Mouse (Mus musculus) splenic B cell, adult 2 months (primary cell): ENCODE results near the gene Meis1.

Source experiments
- DNase-seq: peaks from one replicate; pipeline ENCODE4 v3.0.0-alpha.2; 2011; ENCODE audit warnings: low read depth, low spot score
- H3K27me3 ChIP-seq: 2 replicates; pipeline ENCODE4 v1.6.1; 2012; ENCODE audit warnings: mild to moderate bottlenecking, low read length, moderate library complexity, mixed read lengths; ENCODE audit not compliant: control insufficient read depth, poor library complexity, insufficient read depth, severe bottlenecking
- H3K36me3 ChIP-seq: 2 replicates; pipeline ENCODE4 v1.6.1; 2012; ENCODE audit warnings: mild to moderate bottlenecking, low read length, moderate library complexity, mixed read lengths; ENCODE audit not compliant: control insufficient read depth, poor library complexity, insufficient read depth, severe bottlenecking

Gene Meis1

DNA sequence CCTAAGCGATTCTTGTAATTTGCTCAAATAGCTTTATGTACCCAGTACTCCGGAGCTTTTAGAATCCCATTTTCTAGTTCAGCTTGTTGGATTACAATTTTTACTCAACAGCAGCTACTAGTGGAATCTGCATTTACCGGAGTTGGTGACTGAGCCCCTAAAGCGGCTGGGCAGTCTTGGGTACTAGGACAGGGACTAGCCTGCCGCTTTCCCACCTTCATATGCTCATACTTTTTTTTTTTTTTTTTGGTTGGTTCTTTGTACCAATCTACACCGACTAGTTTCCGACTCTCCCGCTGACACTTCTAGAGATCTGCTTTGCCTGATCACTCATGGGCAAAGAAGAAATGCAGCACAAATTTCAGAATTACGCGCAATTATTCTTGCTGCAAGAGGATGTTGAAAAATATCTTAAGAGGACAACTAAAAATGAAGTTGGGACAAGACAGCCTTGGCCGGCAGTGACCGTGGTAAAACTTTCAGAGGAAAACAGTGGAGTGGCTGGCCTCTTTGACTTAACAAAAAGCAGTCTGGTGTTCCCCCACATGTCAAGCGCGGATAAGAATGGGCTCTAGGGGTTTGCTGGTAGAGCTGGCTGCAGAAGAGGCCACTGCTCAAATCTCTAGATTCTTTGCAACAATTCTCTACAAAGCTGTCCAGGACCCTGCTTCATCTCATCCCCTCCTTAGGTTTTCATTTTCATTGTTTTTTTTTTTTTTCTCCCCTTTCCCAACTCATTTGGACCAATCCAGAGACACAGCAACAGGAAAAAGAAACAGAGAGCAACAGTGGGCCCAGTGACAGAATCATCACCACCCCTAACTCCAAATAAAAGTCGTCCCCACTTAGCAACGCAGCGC is 9.0 kb downstream of the Meis1 start:
- DNase-seq: no peak
- no peaks in the 10 kb centered on the region for H3K36me3 ChIP-seq
- no peaks in the 10 kb centered on the region; the same call in 1 of the 2 replicates for H3K27me3 ChIP-seq

DNA sequence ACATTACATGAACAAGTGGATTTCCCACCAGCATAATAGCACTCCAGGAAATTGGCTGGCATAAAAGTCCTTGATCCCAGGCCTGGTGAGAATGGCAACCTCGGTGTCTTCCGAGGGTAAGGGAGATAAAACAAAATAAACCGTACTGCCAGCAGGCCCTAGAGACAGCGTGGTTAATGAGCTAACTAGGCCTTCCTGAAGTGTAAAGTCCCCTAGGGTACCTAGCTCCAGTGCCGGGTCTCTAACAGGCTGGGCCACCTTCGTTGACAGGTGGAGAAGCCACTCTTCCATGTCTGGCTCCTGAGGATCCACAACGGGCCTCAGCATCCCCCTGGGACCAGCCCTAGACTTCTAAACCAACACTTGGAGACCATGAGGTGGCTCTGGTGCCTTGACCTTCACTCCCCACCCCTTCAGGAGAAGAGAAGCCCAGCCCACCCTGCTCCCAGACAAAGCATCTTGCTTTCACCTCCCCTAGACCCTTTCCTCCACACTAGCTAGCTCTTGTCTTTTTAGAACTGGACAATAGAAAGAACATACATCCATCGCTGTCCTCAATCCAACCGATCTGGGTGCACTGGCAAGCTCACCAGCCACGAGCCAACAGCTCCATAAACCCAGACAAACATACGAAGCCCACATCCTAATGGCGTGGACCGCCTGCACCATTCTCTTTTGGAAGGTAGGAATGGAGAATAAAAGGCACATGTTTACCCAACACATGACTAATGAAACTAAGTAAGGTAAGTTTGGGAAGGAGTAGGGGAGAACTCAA is 10.0 kb downstream of the Meis1 start:
- no peak for DNase-seq
- Histone ChIP-seq H3K36me3 (no peaks in the 10 kb centered on the region), H3K27me3 (no peaks in the 10 kb centered on the region; the same call in 1 of the 2 replicates)

DNA sequence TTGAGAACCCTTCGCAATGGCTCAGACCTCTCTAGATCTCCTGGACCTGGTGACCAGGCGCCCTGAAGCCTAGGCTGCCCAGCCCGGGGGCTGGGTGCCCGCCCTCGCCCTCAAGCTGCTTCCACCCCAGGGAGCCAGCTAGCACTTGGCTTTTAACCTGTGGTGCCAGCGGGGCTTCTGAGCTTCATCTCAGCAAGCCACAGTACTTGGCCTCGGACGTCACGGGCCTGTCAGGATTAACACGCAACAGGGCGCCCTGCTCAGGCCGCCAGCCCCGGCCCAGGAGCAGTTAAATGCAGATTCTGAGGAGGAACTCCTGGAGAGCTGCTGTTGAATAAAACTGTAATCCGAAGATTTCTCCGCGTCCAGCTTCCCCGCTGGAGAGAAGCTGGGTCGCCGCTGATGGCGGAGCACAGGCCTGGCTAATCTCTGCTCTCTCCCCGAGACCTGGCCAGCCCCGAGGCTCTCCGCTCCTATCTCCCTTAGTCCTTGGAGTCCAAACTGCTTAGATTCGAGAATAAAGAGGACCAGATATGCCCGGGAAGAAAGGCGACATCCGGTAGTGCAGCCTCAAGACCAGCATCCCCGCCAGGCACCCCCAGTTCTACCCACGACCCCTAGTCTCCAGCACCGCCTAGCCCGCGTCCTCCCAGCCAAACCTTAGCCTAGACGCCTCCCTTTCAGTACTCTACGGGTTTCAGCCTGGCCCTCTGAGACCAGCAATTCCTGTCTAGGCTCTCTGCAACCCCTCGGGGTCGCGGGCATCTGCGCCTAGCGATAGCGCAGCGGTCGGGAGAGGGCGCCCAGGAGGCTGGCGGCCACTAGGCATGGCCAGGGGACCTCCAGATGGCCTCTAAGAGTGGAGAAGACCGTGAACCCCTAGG is 11.0 kb downstream of the Meis1 start:
- H3K36me3 ChIP-seq: no peaks in the 10 kb centered on the region
- DNase-seq: no peak
- H3K27me3 ChIP-seq: no peaks in the 10 kb centered on the region; the same call in 1 of the 2 replicates

DNA sequence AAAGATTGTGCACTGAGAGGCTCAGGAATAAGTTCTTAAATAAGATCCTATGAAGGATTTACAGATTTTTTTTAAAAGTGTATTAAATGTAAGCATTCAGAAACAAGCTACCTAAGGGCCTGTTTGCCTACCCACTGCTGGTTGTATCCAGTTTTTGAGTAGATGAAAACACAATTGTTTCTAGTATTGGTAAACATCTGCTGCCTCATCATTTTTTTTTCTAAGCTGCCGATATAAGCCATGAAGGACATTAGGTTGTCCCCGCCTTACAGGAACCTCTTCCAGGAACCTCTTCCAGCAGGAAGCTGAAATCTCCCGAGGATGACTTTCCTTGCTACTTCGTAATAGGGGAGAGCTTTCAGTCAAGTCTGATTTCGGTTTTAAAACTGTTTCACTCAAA is 11.7 kb downstream of the Meis1 start:
- Histone ChIP-seq H3K27me3 (no peaks in the 10 kb centered on the region; the same call in 1 of the 2 replicates), H3K36me3 (no peaks in the 10 kb centered on the region)
- no peak for DNase-seq

- no peaks in the 10 kb centered on the region for H3K36me3 ChIP-seq
- no peak for DNase-seq
- H3K27me3 ChIP-seq: no peaks in the 10 kb centered on the region; the same call in 1 of the 2 replicates
These were observed 12.7 kb downstream of the Meis1 start for GRCm38 (mm10) chr11:19005913-19006693.

DNA sequence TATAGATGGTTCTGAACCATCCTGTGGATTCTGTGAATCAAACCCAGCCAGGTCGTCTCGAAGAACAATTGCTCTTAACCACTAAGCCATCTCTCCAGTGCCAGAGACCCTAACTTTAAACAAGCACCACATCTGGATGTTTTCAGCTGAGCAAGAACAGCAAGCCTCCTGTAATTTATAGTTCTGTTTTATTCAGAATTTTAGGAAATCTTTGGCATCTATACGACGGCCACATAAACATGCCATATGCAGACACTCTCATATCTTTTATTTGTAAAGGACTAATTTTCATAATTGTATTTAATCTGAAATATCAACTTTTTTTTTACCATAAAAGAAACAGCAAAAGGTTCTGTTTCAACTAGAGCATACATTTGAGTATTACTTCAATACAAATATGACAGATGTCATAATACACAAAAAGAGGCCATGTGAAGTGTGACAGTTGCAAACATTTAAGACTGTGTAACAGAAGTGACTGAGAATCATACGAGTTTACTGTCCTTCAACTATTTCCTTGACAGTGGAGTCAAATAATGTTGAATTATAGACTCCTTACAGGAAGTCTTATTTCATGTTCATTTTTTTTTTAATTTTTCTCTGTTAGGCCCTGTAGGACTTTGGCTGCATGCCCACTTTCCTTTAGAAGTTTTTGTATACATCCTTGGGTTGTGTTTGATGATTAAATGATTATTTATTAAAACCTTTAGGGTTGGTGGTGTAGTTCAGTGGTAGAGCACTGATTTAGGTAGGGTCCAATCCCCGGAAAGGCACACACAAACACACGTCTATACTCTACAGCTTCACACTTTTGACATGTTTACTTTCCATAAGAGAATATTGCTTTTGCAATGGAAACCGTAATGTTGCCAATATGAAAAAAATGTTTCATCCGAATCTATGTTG is 13.5 kb downstream of the Meis1 start:
- no peak for DNase-seq
- Histone ChIP-seq H3K36me3 (no peaks in the 10 kb centered on the region), H3K27me3 (no peaks in the 10 kb centered on the region; the same call in 1 of the 2 replicates)

- Histone ChIP-seq H3K27me3 (no peaks in the 10 kb centered on the region; the same call in 1 of the 2 replicates), H3K36me3 (no peaks in the 10 kb centered on the region)
- no peak for DNase-seq
These were observed 15.7 kb downstream of the Meis1 start for GRCm38 (mm10) chr11:19003066-19003465.

DNA sequence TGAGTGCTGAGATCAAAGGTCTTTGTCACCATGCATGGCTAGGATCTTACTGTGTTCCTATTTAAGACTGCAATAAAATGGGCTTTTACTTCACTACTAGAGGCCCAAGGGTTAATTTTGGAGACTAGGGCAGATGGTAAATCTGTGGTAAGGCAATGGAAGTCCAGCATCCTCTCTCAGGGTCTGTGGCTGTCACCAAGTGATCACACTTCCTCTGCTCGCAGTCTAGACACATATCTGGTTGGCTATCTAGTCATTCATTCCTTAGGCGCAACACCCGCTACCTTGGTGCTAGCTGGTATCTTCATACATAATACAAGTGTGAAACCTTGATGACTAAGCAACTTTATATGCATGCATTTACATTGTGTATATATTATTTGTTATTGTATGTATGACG is 22.0 kb downstream of the Meis1 start:
- Histone ChIP-seq H3K27me3 (no peaks in the 10 kb centered on the region), H3K36me3 (no peaks in the 10 kb centered on the region)
- DNase-seq: no peak

DNA sequence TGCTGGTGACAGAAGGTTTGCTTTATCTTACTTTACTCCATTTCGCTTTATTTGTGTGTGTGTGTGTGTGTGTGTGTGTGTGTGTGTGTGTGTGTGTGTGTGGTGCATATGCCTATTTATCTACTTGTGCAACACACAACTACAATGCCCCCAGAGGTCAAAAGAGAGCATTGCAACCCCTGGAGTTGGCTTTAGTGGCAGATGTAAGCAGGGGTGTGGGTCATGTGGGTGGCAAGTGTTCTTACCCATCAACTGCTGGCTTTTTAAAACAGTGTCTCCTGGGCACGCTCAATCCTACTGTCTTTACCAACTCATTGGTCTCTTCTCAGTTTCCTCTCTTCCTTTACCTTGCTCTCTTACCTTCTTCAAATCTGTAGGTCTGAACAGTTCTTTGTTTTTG is 22.5 kb downstream of the Meis1 start:
- Histone ChIP-seq H3K36me3 (no peaks in the 10 kb centered on the region), H3K27me3 (no peaks in the 10 kb centered on the region)
- no peak for DNase-seq

DNA sequence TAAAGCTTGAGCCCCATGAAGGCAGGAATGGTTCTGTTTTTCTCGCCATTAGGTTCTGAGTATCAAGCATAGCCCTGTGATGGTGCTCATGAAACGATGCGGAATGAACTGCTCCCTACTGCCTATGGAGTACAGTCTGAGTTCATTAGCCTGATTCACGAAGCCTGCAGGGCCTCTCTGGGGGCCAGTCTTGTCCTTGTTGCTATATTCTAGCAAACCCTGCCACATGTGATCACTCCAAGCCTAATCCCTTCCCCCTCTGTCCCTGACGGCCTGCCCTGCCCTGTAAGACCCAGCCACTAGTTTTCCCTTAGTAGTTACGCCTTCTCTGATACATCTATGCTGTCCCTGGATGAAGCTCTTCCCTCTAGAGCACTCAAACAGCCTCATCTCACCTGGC is 26.0 kb downstream of the Meis1 start:
- Histone ChIP-seq H3K27me3 (no peaks in the 10 kb centered on the region), H3K36me3 (no peaks in the 10 kb centered on the region)
- DNase-seq: no peak

- H3K36me3 ChIP-seq: no peaks in the 10 kb centered on the region
- no peak for DNase-seq
- no peaks in the 10 kb centered on the region for H3K27me3 ChIP-seq
These were observed 28.5 kb downstream of the Meis1 start for GRCm38 (mm10) chr11:18990244-18990677.

- Histone ChIP-seq H3K27me3 (no peaks in the 10 kb centered on the region), H3K36me3 (no peaks in the 10 kb centered on the region)
- DNase-seq: no peak
These were observed 29.0 kb downstream of the Meis1 start for GRCm38 (mm10) chr11:18989669-18990243.
